15 mouse cellular contexts compared by ENCODE assay signal in the genomic region with DNA sequence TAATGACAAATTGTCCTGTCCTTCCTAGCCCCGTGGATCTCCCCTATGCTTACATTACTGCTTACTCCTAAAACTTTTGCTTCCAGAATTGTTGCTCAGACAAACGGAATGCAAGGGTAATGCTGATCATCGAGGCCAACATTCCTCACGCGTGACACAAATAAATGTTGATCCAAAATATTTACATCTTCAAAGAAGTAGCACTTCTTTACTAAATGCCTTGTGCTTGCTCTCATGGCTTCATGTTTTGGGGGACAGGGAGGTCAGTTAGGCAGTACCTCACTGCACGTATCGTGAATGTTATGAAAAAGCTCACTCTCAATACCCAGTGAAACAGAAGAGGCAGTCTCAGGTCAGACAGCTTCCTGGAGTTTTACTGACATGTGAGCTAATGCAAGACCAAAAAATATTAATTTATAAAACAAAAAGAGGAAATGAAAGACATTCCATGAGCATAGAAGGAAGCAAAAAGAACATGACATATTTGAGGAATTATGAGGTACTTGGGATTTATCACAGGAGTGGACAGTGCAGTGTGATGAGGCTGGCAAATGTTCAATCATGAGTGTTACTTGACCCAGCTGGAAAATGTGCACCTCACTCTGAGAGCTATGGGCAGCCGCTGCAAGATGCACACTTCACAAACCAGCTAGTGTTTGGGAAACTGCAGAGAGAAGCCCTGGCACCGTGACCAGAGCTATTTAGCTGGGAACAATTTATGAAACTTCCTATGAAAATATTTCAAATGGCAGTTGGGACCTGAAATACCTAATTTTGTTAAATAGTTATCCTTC.
A peak's percentile ranks its signal among the peaks of the same experiment; 100 is the strongest.
DNase-seq lines count a peak whose midpoint lies in the region; TF ChIP-seq lines count a peak whose summit lies in the region.
"Had no signal": no experiment of that assay in that cellular context is flagged by ENCODE, and none has a peak within 500 bp of the region (broad histone marks: within the 10 kb centered on the region; RNA-seq: fewer than 3 reads in every experiment).

No protein-coding gene starts in this region.

- peak overlapping the region; percentile 35; the same call in 1 of the 2 replicates for H3K27ac ChIP-seq in gastrocnemius, adult 2 months
- no peak overlapping the region for H3K27ac ChIP-seq in layer of hippocampus, adult 2 months
- H3K27ac ChIP-seq: hindbrain, postnatal 0 days; liver, embryonic 15.5 days; midbrain, embryonic 15.5 days; neural tube, embryonic 13.5 days had no signal

- H3K4me3 ChIP-seq in gastrocnemius, adult 2 months: no peak overlapping the region; the same call in 1 of the 2 replicates
- no peak overlapping the region for H3K4me3 ChIP-seq in layer of hippocampus, adult 2 months
- H3K4me3 ChIP-seq: liver, embryonic 15.5 days; midbrain, embryonic 15.5 days; neural tube, embryonic 13.5 days had no signal

- intact Hi-C loops in gastrocnemius, adult 2 months (cut with DNase I): loop anchor here (5.0 kb wide), 1 partner anchor 43 kb away; no protein-coding TSS in a partner anchor

- TF ChIP-seq CTCF in gastrocnemius, adult 2 months (IDR thresholded peaks at IDR 0.05): no peak
- no peak for TF ChIP-seq CTCF in layer of hippocampus, adult 2 months (conservative IDR thresholded peaks at IDR 0.05)

- peak; percentile 49 for DNase-seq in gastrocnemius, adult 2 months
- DNase-seq in gastrocnemius, adult 8-10 months (ENCODE audit: low spot score in 2 of 2): no peak
- peak; percentile 5 for DNase-seq in urinary bladder, postnatal 25 days (ENCODE audit: low spot score)
- no peak for DNase-seq in urinary bladder, adult 18-20 months (ENCODE audit: low spot score in 2 of 2)
- peak; percentile 42 for DNase-seq in heart, postnatal 4 days
- no peak for DNase-seq in layer of hippocampus, adult 2 months (ENCODE audit: low spot score in 2 of 2)
- no peak for DNase-seq in spleen, postnatal 14 days (ENCODE audit: low spot score in 2 of 2)
- no peak for DNase-seq in ovary, postnatal 36 days (ENCODE audit: low spot score)
- DNase-seq: cerebellum, adult 18-20 months; right cerebral cortex, adult 18-20 months; thymus, postnatal 14 days had no signal

Comparison
In these comparisons a context has a peak if more than half of its experiments do, and no peak if none do; other contexts are left out.
1. DNase-seq: peak in gastrocnemius, adult 2 months (single experiment), urinary bladder, postnatal 25 days (single experiment) and heart, postnatal 4 days (single experiment); none in gastrocnemius, adult 8-10 months (0 of 2), urinary bladder, adult 18-20 months (0 of 2), layer of hippocampus, adult 2 months (0 of 2), spleen, postnatal 14 days (0 of 2) and ovary, postnatal 36 days (single experiment).